Mouse (Mus musculus): Measurements from ENCODE around the gene Ttc9b.

The Ttc9b gene

DNA sequence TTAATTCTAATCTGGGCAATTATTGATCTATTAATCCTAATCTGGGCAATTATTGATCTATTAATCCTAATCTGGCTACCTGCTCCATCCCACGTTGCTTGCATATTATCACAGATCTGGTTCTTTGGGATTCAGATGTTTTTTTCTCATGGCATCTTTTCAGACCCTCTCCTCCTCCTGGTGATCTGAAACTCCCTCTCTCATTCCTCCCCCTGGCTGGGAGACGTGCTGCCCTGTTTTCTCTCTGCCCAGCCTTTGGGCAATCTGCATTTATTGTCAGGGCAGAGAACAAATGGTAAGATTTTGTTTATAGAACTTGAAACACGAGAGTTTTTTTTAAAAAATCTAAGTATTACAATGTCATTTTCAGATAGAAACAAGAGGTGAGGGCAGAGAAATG lies 34.1 kb downstream of the Ttc9b start:
- DNase-seq (ENCODE audit: low read depth, low spot score) = no peak

- peak; percentile 24 for DNase-seq (ENCODE audit: low read depth, low spot score)
Measured at GRCm38 (mm10) chr7:27688246-27688788, 34.6 kb downstream of the Ttc9b start.

- peak; percentile 96 for DNase-seq (ENCODE audit: low read depth, low spot score)
Measured at GRCm38 (mm10) chr7:27688815-27689612, 35.3 kb downstream of the Ttc9b start, which contains the start of gene Zfp607b. Gene Zfp607b, plus strand, starts transcription at chr7:27689340.

DNA sequence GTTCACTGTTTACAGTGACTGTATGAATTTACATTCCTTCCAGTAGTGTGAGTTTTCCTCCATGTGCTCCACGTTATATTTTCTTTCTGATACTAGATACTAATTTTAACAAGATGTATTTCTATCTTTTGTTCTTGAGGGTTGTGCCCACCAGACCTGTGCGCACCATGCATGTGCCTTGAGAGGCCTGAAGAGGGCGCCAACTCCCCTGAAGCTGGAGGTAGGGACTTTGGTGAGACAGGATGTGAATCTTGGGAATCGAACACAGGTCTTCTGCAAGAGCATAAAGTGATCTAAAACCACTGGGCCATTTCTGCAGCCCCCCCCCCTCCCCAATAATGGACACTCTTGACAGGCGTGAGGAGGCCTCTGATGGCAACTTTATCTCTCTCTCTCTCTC lies 37.4 kb downstream of the Ttc9b start:
- DNase-seq (ENCODE audit: low read depth, low spot score) = peak; percentile 75

GRCm38 (mm10) chr7:27696711-27697110 lies 43.0 kb downstream of the Ttc9b start:
- no peak for DNase-seq (ENCODE audit: low read depth, low spot score)

All from CD4-positive, CD25-positive, alpha-beta regulatory T cell, adult 2 months (primary cell).